Mouse (Mus musculus) hindbrain, embryonic 12.5 days (tissue): ENCODE measurements at regions not wholly inside any gene's neighbourhood (a gene's known extent, or its start where the extent isn't known, plus 50 kb on each side); places are given as distances from the start of the nearest gene placed in this dataset.

ENCODE experiments used
- ATAC-seq: fragments of 200-750 bp; cut with Nextera tagmentation; 2 replicates; pipeline ENCODE4 v1.8.0; 2017; ENCODE audit warnings: moderate TSS enrichment; ENCODE audit not compliant: low FRiP score
- H3K27ac ChIP-seq: fragments of 300-500 bp; sonication (generic); 2 replicates; pipeline ENCODE4 v1.5.1; 2016; ENCODE audit warnings: mild to moderate bottlenecking
- H3K27me3 ChIP-seq: fragments of 300-500 bp; sonication (generic); 2 replicates; pipeline ENCODE4 v1.6.1; 2016; ENCODE audit warnings: mild to moderate bottlenecking
- H3K36me3 ChIP-seq: fragments of 300-500 bp; sonication (generic); 2 replicates; pipeline ENCODE4 v1.6.1; 2016; ENCODE audit warnings: mild to moderate bottlenecking
- H3K4me1 ChIP-seq: fragments of 300-500 bp; sonication (generic); 2 replicates; pipeline ENCODE4 v1.6.1; 2016
- H3K4me2 ChIP-seq: fragments of 300-500 bp; sonication (generic); replicated peaks from 2 replicates; pipeline ENCODE4 v1.6.1; 2016; ENCODE audit warnings: mild to moderate bottlenecking
- H3K4me3 ChIP-seq: fragments of 300-500 bp; sonication (generic); 2 replicates; pipeline ENCODE4 v1.5.1; 2016; ENCODE audit warnings: mild to moderate bottlenecking
- H3K9ac ChIP-seq: fragments of 300-500 bp; sonication (generic); 2 replicates; pipeline ENCODE4 v1.6.1; 2016; ENCODE audit warnings: mild to moderate bottlenecking, moderate library complexity
- H3K9me3 ChIP-seq: fragments of 300-500 bp; sonication (generic); replicated peaks from 2 replicates; pipeline ENCODE4 v1.6.1; 2016; ENCODE audit warnings: mild to moderate bottlenecking
- whole genome bisulfite sequencing: fragments of 180-500 bp; shearing (Covaris S2); methylation state at CpG from one replicate; pipeline ENCODE4 v1.1.7; 2016; 5-methylcytosine and 5-hydroxymethylcytosine counted together

DNA sequence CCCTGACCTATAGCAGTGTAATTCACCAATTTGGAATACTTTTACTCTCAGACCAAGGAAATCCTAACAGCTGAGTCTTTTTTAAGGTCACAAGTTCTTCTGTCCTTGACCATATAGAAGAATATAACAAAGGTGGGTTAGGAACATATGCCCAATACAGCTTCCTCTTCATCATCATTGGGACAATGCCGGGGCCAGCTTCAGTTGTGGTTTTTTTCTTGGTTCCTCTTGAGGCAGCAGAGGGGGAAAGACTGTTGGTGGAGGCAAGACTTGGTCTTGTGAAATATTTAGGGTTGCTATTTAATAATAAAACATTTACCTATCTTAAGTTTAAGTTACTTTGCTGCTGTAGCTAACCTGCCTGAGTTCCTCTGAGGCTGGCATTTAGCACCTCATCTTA, 144.8 kb upstream of the Htr1f start:
- Histone ChIP-seq H3K27me3 (no peaks in the 10 kb centered on the region), H3K36me3 (no peaks in the 10 kb centered on the region), H3K4me3 (no peak overlapping the region), H3K9ac (no peak overlapping the region), H3K4me1 (no peaks in the 10 kb centered on the region), H3K4me2 (no peak overlapping the region), H3K27ac (no peak overlapping the region), H3K9me3 (no peaks in the 10 kb centered on the region; the same call in 1 of the 2 replicates)
- 97% methylated on average over 1 of the region's 1 CpGs for WGBS
- ATAC-seq = no peak

DNA sequence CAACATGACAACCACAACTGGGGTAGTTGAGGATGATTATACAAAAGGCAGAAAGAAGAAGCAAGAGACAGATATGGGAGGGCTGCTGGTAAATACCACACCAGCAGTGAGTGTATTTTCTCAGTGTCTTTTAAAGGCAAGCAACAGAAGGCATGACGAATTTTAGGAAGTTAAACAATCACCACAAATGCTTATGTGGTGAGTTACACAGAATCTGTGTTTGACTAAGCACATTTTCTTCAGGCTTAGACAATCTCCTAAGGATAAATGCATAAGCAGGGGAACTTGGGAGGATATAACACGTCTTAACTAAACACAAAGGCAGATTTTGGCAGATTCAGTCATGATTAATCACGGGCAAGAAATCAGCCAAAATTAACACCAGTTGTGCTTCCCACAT, 141.8 kb upstream of the Htr1f start:
- 82% methylated on average over 3 of the region's 3 CpGs for WGBS
- Histone ChIP-seq H3K4me2 (no peak overlapping the region), H3K9ac (no peak overlapping the region)

DNA sequence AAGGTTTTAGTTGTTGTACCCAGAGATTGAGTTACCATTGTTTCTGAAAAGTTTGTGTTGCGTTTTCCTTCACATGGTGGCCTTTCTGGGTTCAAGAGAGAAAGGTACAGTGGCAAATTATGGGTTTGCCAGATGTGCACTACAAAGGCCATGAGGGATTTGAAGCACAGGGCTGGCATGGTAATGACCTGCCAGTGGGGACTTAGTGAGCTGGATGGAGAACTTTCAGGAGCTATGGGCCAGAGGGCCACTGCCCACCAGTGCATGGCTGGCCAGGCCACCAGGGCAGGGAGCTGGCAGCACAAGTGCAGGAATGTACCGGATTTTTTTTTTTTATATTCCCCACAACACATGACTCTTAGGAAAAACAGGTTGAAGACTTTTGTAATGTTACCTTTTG, 128.8 kb upstream of the Htr1f start:
- H3K27me3 ChIP-seq = no peaks in the 10 kb centered on the region

More for the DNA sequence above, 141.8 kb upstream of the Htr1f start:
- no peaks in the 10 kb centered on the region; the same call in 1 of the 2 replicates for H3K9me3 ChIP-seq
- no peaks in the 10 kb centered on the region for H3K36me3 ChIP-seq
- H3K27ac ChIP-seq = no peak overlapping the region
- H3K27me3 ChIP-seq = no peaks in the 10 kb centered on the region
- ATAC-seq = no peak
- no peak overlapping the region for H3K4me3 ChIP-seq
- no peaks in the 10 kb centered on the region for H3K4me1 ChIP-seq

DNA sequence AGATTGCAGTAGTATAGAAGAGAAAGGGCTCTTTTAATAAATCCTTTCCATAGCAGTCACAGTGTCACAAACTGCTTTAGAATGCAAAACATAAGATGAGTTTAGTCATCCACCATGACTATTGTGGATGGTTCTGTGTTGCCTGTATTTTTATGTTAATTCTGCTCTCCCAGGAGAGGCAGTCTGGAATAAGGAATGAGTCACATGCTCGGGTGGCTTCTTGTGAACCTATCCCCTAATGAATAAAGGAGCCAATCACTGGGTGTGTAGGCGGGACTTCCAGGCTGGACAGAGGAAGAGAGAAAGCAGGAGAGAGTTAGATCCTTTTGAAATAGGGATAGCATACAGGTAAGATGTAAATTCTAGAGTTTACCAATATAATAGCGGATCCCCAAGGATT, 128.3 kb upstream of the Htr1f start:
- no peaks in the 10 kb centered on the region for H3K4me1 ChIP-seq
- ATAC-seq = peak; percentile 73; the same call in 1 of the 2 replicates

More for the DNA sequence above, 128.8 kb upstream of the Htr1f start:
- Histone ChIP-seq H3K9me3 (no peaks in the 10 kb centered on the region), H3K4me1 (no peaks in the 10 kb centered on the region), H3K9ac (no peak overlapping the region), H3K27ac (no peak overlapping the region), H3K4me2 (no peak overlapping the region), H3K4me3 (no peak overlapping the region), H3K36me3 (no peaks in the 10 kb centered on the region)
- WGBS = 90% methylated on average over 2 of the region's 2 CpGs
- no peak for ATAC-seq

DNA sequence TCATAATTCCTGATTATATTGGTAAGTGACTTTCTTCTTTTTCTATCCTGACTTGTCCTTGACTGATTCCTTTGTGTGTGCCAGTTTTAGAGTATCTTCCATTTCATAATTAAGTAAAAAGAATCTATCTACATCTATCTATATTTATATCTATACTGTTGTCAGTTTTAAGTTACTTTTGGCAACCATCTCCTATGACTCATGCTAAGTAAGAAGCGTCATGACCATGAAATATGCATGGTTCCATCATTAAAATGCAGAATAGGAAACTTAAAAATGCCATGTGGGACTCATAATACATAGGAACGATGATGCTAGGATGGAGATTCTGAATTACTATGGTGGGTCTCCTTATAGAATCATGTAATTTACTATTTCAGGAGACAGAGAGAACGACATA, 113.8 kb upstream of the Htr1f start:
- no peak overlapping the region for H3K4me3 ChIP-seq
- H3K9me3 ChIP-seq = no peaks in the 10 kb centered on the region
- no peaks in the 10 kb centered on the region for H3K27me3 ChIP-seq
- no peak overlapping the region for H3K9ac ChIP-seq
- no peak overlapping the region for H3K4me2 ChIP-seq
- 86% methylated on average over 3 of the region's 3 CpGs for WGBS
- no peak for ATAC-seq
- no peaks in the 10 kb centered on the region for H3K36me3 ChIP-seq
- H3K4me1 ChIP-seq = no peaks in the 10 kb centered on the region
- no peak overlapping the region for H3K27ac ChIP-seq

More for the DNA sequence above, 128.3 kb upstream of the Htr1f start:
- H3K27me3 ChIP-seq = no peaks in the 10 kb centered on the region
- WGBS = 74% methylated on average over 3 of the region's 3 CpGs
- no peaks in the 10 kb centered on the region for H3K36me3 ChIP-seq
- H3K4me3 ChIP-seq = no peak overlapping the region
- H3K27ac ChIP-seq = no peak overlapping the region
- no peaks in the 10 kb centered on the region for H3K9me3 ChIP-seq
- no peak overlapping the region for H3K4me2 ChIP-seq
- H3K9ac ChIP-seq = no peak overlapping the region

DNA sequence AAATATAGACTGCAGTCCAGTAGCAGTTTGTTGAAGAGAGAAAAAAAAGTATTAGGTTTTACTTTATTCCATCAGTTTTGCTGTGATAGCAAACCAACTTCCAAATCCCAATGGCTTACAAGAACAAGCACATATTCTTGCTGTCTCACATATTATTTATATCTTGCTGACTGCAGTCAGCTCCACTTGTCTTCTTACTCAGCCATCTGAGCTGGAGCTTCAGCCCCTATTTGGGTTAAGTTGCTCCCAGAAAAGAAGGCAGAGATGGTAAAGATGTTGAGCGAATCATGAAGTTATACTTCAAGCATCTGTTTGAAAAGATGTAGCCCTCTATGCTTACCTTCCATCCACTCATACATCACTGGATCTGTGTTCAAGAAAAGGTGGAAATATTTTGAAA, 106.7 kb upstream of the Htr1f start:
- Histone ChIP-seq H3K4me1 (no peaks in the 10 kb centered on the region), H3K27me3 (no peaks in the 10 kb centered on the region), H3K27ac (no peak overlapping the region), H3K4me2 (no peak overlapping the region), H3K9me3 (no peaks in the 10 kb centered on the region), H3K9ac (no peak overlapping the region), H3K4me3 (no peak overlapping the region), H3K36me3 (no peaks in the 10 kb centered on the region)
- WGBS = 88% methylated on average over 1 of the region's 1 CpGs
- no peak for ATAC-seq

DNA sequence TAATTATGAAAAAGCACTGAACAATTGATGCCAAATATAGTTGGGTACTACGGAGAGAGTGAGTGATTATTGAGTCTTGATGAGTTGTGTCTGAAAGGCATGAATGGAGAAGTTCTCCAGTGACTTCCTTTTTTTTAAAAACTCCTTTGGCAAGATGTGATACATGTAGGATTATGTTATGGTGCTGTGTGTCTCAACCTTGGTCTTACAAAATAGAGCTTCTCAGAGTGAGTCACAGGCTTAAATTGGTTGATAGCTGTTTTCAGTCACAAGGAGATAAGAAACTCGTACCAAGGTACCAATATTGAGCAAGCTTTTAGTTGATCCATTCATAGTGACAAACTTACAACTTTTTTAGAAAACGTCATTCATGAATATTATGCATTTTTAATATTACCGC, 95.7 kb upstream of the Htr1f start:
- H3K4me2 ChIP-seq = no peak overlapping the region
- H3K27me3 ChIP-seq = no peaks in the 10 kb centered on the region
- H3K27ac ChIP-seq = no peak overlapping the region
- H3K4me1 ChIP-seq = no peaks in the 10 kb centered on the region
- H3K9me3 ChIP-seq = no peaks in the 10 kb centered on the region
- H3K9ac ChIP-seq = no peak overlapping the region
- H3K36me3 ChIP-seq = no peaks in the 10 kb centered on the region
- no peak for ATAC-seq
- H3K4me3 ChIP-seq = no peak overlapping the region
- WGBS = 93% methylated on average over 4 of the region's 4 CpGs

DNA sequence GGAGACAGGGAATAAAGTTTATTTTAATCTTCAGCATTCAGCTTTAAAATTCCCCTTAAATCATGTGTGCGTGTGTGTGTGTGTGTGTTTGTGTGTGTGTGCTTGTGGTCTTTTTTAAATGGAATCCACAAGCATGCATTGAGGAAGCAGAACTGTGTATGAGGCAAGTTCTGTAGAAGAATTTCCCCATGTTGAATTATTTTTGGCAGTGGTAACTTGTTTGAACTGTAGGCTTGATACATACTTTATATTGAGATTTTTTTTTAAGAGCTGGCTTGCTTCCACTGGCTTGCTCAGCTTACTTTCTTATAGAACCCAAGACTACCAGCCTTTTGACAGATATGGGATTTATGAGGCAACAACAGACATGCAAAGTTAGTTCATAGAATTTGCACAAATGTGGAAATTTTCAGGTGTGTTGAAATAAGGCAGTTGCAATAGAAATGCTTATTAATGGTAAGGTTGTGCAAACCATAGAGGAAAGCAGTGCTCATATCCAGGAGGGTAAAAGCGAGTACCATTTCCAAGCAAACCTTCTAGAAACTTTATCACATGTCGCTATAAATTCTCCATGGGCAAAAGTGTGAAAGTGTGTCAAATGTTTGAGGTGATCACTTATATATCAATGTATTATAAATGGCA, 91.7 kb upstream of the Htr1f start:
- no peak for ATAC-seq
- Histone ChIP-seq H3K4me3 (no peak overlapping the region), H3K27ac (no peak overlapping the region), H3K4me2 (no peak overlapping the region), H3K36me3 (no peaks in the 10 kb centered on the region), H3K9ac (no peak overlapping the region), H3K4me1 (no peaks in the 10 kb centered on the region), H3K27me3 (no peaks in the 10 kb centered on the region), H3K9me3 (no peaks in the 10 kb centered on the region)
- WGBS = 92% methylated on average over 3 of the region's 3 CpGs

DNA sequence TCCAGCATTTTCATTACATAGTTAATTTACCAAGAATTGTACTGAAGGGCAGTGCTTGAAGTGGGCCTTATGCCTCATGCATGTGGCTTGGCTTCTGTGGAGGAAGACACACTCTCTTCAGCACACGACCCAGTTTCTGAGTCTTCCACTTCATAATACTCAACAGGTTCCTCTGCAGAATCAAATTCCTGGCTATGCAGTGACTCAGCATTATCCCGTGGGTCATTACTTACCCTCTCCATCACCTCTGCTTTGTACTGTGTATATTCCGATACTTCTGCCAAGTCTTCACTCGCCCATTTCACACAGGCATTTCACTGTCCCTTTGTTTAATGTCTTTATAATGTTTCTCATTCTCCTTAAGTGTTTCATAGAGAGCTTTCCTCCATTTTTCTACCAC, 90.1 kb upstream of the Htr1f start:
- no peaks in the 10 kb centered on the region for H3K9me3 ChIP-seq
- 82% methylated on average over 4 of the region's 4 CpGs for WGBS

DNA sequence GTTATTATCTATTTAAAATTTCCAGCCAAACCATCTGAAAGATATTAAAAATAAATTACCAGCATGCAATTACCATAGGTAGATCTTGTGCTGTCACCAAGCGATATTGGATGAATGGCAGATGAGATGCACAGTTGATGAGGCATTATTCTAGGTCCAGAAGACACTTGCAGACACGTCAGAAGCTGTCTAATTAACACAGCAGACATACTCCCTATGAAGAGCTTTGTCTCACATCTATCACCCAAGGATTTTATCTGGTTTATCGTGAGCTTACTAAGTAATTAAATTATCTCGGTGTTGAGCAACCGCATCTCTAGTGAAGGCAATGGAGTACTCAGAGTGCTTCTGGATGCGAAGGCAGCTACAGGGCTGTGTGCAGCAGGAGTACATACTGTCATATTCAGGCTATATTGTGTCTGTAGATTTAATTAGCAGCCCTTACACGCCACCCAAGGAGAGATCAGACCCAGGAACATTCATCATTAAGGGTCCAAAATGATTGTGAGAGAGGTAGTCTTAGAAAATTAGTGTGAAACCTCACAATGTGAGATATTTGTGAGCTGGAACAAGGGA, 86.0 kb upstream of the Htr1f start:
- Histone ChIP-seq H3K27ac (no peak overlapping the region), H3K9ac (no peak overlapping the region), H3K9me3 (no peaks in the 10 kb centered on the region), H3K4me1 (peaks cover 3% of the 10 kb centered on the region), H3K4me2 (no peak overlapping the region), H3K27me3 (no peaks in the 10 kb centered on the region), H3K36me3 (no peaks in the 10 kb centered on the region), H3K4me3 (no peak overlapping the region)
- 68% methylated on average over 7 of the region's 7 CpGs for WGBS
- no peak; the same call in 1 of the 2 replicates for ATAC-seq

More for the DNA sequence above, 90.1 kb upstream of the Htr1f start:
- no peaks in the 10 kb centered on the region for H3K36me3 ChIP-seq
- H3K9ac ChIP-seq = no peak overlapping the region
- H3K4me3 ChIP-seq = no peak overlapping the region
- H3K27ac ChIP-seq = no peak overlapping the region
- no peak overlapping the region for H3K4me2 ChIP-seq
- peaks cover 3% of the 10 kb centered on the region for H3K4me1 ChIP-seq
- ATAC-seq = no peak
- no peaks in the 10 kb centered on the region for H3K27me3 ChIP-seq

DNA sequence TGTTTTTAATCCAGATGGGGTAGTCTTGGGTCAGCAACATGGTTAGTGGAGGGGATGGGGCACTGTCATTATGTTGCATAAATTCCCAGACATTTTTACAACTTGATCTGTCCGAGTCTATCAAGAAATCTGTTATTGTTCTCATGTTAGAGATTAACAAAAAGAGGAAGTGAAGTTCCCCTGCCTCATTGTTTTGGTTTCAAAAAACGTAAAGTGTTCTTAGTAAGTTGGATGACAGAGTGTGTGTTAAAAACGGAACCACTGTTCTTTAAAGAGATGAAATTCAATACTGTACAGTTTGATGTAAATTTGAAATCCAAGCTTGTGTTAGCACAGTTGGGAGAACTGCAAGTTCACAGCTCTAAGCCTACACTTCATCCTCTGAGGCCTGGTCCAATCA, 68.9 kb upstream of the Htr1f start:
- H3K36me3 ChIP-seq = no peaks in the 10 kb centered on the region
- H3K9ac ChIP-seq = no peak overlapping the region
- H3K9me3 ChIP-seq = no peaks in the 10 kb centered on the region
- H3K4me3 ChIP-seq = no peak overlapping the region
- H3K4me2 ChIP-seq = no peak overlapping the region
- H3K27me3 ChIP-seq = no peaks in the 10 kb centered on the region
- ATAC-seq = no peak
- H3K27ac ChIP-seq = no peak overlapping the region
- WGBS = 57% methylated on average over 3 of the region's 3 CpGs
- no peaks in the 10 kb centered on the region for H3K4me1 ChIP-seq

DNA sequence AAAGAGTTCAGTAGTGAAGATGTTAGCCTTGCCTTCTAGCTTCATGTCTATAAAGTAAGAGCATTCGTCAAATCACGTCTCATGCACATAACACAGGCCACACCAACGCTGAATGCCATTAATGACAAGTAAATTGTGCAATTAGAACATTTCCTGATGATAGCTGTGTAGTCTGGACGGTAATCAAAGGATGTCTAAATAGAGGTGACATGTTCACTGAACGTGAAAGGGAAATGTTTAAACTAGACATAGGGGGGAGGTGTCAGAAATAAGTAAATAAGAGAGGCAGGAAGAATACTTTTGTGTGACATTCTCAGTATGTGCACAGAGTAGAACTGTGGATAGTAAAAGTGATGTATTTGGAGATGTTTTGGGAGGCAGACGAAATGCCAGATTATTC, 61.5 kb upstream of the Htr1f start:
- Histone ChIP-seq H3K9me3 (no peaks in the 10 kb centered on the region), H3K36me3 (no peaks in the 10 kb centered on the region), H3K4me2 (no peak overlapping the region), H3K4me3 (no peak overlapping the region), H3K27me3 (no peaks in the 10 kb centered on the region), H3K9ac (no peak overlapping the region), H3K27ac (no peak overlapping the region), H3K4me1 (no peaks in the 10 kb centered on the region)
- 60% methylated on average over 6 of the region's 6 CpGs for WGBS
- no peak for ATAC-seq

DNA sequence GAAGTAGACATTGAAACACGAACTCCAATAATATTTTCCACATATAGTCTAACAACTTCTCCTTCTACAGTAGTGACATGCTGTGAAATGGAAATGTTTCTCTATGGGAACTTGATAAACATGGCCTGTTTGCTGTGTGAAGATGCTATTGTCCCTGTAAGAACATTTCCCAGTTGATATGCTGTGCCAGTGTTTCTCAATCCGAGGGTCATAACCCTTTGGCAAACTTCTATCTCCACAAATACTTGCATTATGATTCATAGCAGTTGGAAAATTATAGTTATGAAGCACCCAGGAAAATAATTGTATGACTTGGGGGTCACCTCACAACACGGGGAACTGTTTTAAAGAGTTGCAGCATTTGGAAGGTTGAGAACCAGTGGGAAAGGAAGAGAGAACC, 57.1 kb upstream of the Htr1f start:
- Histone ChIP-seq H3K36me3 (no peaks in the 10 kb centered on the region), H3K4me2 (no peak overlapping the region), H3K9ac (no peak overlapping the region), H3K27ac (no peak overlapping the region), H3K4me1 (no peaks in the 10 kb centered on the region), H3K27me3 (no peaks in the 10 kb centered on the region), H3K9me3 (no peaks in the 10 kb centered on the region), H3K4me3 (no peak overlapping the region)
- ATAC-seq = no peak
- WGBS = 88% methylated on average over 3 of the region's 3 CpGs
